Mouse (Mus musculus): Measurements from ENCODE around the gene Pebp1.

DNA sequence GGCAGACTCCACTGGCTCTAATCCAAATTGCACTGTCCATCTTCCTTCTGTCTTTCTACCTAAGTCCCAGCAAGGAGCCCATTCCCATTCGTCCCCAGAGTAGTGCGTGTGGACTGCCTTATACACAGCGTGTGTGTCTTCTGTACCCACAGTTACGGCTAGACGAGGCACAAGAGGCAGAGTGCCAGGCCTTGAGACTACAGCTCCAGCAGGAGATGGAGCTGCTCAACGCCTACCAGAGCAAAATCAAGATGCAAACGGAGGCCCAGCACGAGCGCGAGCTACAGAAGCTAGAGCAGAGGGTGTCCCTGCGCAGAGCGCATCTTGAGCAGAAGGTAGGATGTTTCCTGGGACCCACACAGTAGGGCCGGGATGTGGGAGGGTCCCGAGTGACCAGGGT is 15.5 kb downstream of the Pebp1 start:
- no peak for TF ChIP-seq CTCF (IDR thresholded peaks at IDR 0.05; ENCODE audit: low read depth, low read length)
- no peak for TF ChIP-seq GATA1 (IDR thresholded peaks at IDR 0.05; ENCODE audit: borderline replicate concordance, low read length)
- no peak for TF ChIP-seq TAL1 (conservative IDR thresholded peaks at IDR 0.05; ENCODE audit: low read depth, low read length)
- TF ChIP-seq GATA2 (IDR thresholded peaks at IDR 0.05; ENCODE audit: borderline replicate concordance, low read depth, low read length), result no peak
